Mouse (Mus musculus) midbrain, embryonic 16.5 days (tissue): Measurements from ENCODE around the gene Gm26558. TPM values are rescaled to one million over a fixed set of nuclear protein-coding genes. Genes with fewer than 3 reads are reported as not detected.

Experiments used
- ATAC-seq: fragments of 200-750 bp; cut with Nextera tagmentation; 2 replicates; pipeline ENCODE4 v1.8.0; 2017; ENCODE audit warnings: moderate TSS enrichment
- H3K27ac ChIP-seq: fragments of 300-500 bp; sonication (generic); 2 replicates; pipeline ENCODE4 v1.5.1; 2014; ENCODE audit warnings: mild to moderate bottlenecking, low read length, mixed read lengths
- H3K27me3 ChIP-seq: fragments of 300-500 bp; sonication (generic); 2 replicates; pipeline ENCODE4 v1.6.1; 2014; ENCODE audit warnings: low read depth, low read length, mixed read lengths; ENCODE audit not compliant: control insufficient read depth, insufficient read depth
- H3K36me3 ChIP-seq: fragments of 300-500 bp; sonication (generic); 2 replicates; pipeline ENCODE4 v1.6.1; 2014; ENCODE audit warnings: mild to moderate bottlenecking, low read length, moderate library complexity, mixed read lengths; ENCODE audit not compliant: control insufficient read depth, insufficient read depth
- H3K4me1 ChIP-seq: fragments of 300-500 bp; sonication (generic); 2 replicates; pipeline ENCODE4 v1.6.1; 2014; ENCODE audit warnings: mild to moderate bottlenecking, low read length, mixed read lengths; ENCODE audit not compliant: control insufficient read depth, insufficient read depth
- H3K4me2 ChIP-seq: fragments of 300-500 bp; sonication (generic); 2 replicates; pipeline ENCODE4 v1.6.1; 2014; ENCODE audit warnings: mild to moderate bottlenecking, low read length, mixed read lengths
- H3K4me3 ChIP-seq: fragments of 300-500 bp; sonication (generic); 2 replicates; pipeline ENCODE4 v1.5.1; 2014; ENCODE audit warnings: low read depth, mild to moderate bottlenecking, low read length, moderate library complexity, mixed read lengths
- H3K9ac ChIP-seq: fragments of 300-500 bp; sonication (generic); 2 replicates; pipeline ENCODE4 v1.6.1; 2014; ENCODE audit warnings: low read depth, low read length, mixed read lengths
- H3K9me3 ChIP-seq: fragments of 300-500 bp; sonication (generic); replicated peaks from 2 replicates; pipeline ENCODE4 v1.6.1; 2014; ENCODE audit warnings: mild to moderate bottlenecking, low read length, mixed read lengths; ENCODE audit not compliant: control insufficient read depth, poor library complexity, severe bottlenecking
- WGBS: fragments of 180-500 bp; shearing (Covaris S2); extraction: QIAGEN DNeasy Blood & Tissue Kit; methylation state at CpG from one replicate; pipeline ENCODE4 v1.1.7; 2014; 5-methylcytosine and 5-hydroxymethylcytosine counted together
- polyA plus RNA-seq: library from polyadenylated mRNA; unstranded; fragments of >200 nt; fragmentation: Nextera tagmentation; extraction: Ambion mirVana; gene quantifications from 2 replicates; pipeline ENCODE4 v1.2.1, GENCODE M21; 2015

The Gm26558 gene
- polyA plus RNA-seq, 1 experiment from 2014 or later = 3.5 TPM

- no peak overlapping the region for H3K27ac ChIP-seq
- H3K4me1 ChIP-seq = no peaks in the 10 kb centered on the region
- H3K9me3 ChIP-seq = no peaks in the 10 kb centered on the region
- no peak for ATAC-seq
- no peak overlapping the region for H3K4me2 ChIP-seq
- H3K27me3 ChIP-seq = no peaks in the 10 kb centered on the region
- no peak overlapping the region for H3K9ac ChIP-seq
- peaks cover 41% of the 10 kb centered on the region for H3K36me3 ChIP-seq
- 87% methylated on average over 11 of the region's 11 CpGs for WGBS
- no peak overlapping the region for H3K4me3 ChIP-seq
Measured at GRCm38 (mm10) chr2:70690195-70690594, 28.3 kb upstream of the Gm26558 start.

GRCm38 (mm10) chr2:70688454-70689078 is 26.7 kb upstream of the Gm26558 start:
- Histone ChIP-seq H3K36me3 (peaks cover 48% of the 10 kb centered on the region), H3K4me1 (no peaks in the 10 kb centered on the region), H3K4me3 (no peak overlapping the region), H3K27ac (no peak overlapping the region), H3K4me2 (no peak overlapping the region), H3K9ac (no peak overlapping the region), H3K27me3 (no peaks in the 10 kb centered on the region), H3K9me3 (no peaks in the 10 kb centered on the region)
- no peak for ATAC-seq
- WGBS = 94% methylated on average over 21 of the region's 21 CpGs

- H3K27ac ChIP-seq = no peak overlapping the region
- no peaks in the 10 kb centered on the region for H3K27me3 ChIP-seq
- H3K4me3 ChIP-seq = no peak overlapping the region
- peaks cover 38% of the 10 kb centered on the region for H3K36me3 ChIP-seq
- H3K4me1 ChIP-seq = no peaks in the 10 kb centered on the region
- ATAC-seq = no peak
- no peak overlapping the region for H3K4me2 ChIP-seq
- WGBS = 88% methylated on average over 2 of the region's 2 CpGs
- H3K9me3 ChIP-seq = no peaks in the 10 kb centered on the region
- no peak overlapping the region for H3K9ac ChIP-seq
Measured at GRCm38 (mm10) chr2:70682324-70682723, 20.4 kb upstream of the Gm26558 start.

GRCm38 (mm10) chr2:70673445-70674126 is 11.7 kb upstream of the Gm26558 start:
- Histone ChIP-seq H3K4me1 (no peaks in the 10 kb centered on the region), H3K4me3 (no peak overlapping the region), H3K27me3 (no peaks in the 10 kb centered on the region), H3K36me3 (peaks cover 7% of the 10 kb centered on the region; the same call in 1 of the 2 replicates), H3K4me2 (no peak overlapping the region), H3K27ac (no peak overlapping the region), H3K9me3 (no peaks in the 10 kb centered on the region), H3K9ac (no peak overlapping the region)
- ATAC-seq = no peak
- 78% methylated on average over 7 of the region's 7 CpGs for WGBS

- no peak for ATAC-seq
- H3K4me1 ChIP-seq = no peaks in the 10 kb centered on the region
- no peaks in the 10 kb centered on the region for H3K9me3 ChIP-seq
- H3K36me3 ChIP-seq = no peaks in the 10 kb centered on the region
- no peak overlapping the region for H3K9ac ChIP-seq
- WGBS = 88% methylated on average over 2 of the region's 2 CpGs
- no peak overlapping the region for H3K4me2 ChIP-seq
- no peak overlapping the region for H3K4me3 ChIP-seq
- H3K27me3 ChIP-seq = no peaks in the 10 kb centered on the region
- H3K27ac ChIP-seq = no peak overlapping the region
Measured at GRCm38 (mm10) chr2:70672476-70672875, 10.6 kb upstream of the Gm26558 start.

- H3K9ac ChIP-seq = no peak overlapping the region
- no peaks in the 10 kb centered on the region for H3K36me3 ChIP-seq
- no peaks in the 10 kb centered on the region for H3K4me1 ChIP-seq
- 78% methylated on average over 2 of the region's 2 CpGs for WGBS
- H3K9me3 ChIP-seq = no peaks in the 10 kb centered on the region
- no peak for ATAC-seq
- no peaks in the 10 kb centered on the region for H3K27me3 ChIP-seq
- no peak overlapping the region for H3K4me3 ChIP-seq
- no peak overlapping the region for H3K4me2 ChIP-seq
- no peak overlapping the region for H3K27ac ChIP-seq
Measured at GRCm38 (mm10) chr2:70669896-70670295, 8.0 kb upstream of the Gm26558 start.

GRCm38 (mm10) chr2:70669241-70669640 is 7.3 kb upstream of the Gm26558 start:
- WGBS = 87% methylated on average over 2 of the region's 2 CpGs
- H3K4me2 ChIP-seq = no peak overlapping the region
- H3K27ac ChIP-seq = no peak overlapping the region
- H3K27me3 ChIP-seq = no peaks in the 10 kb centered on the region
- no peak overlapping the region for H3K4me3 ChIP-seq
- H3K36me3 ChIP-seq = no peaks in the 10 kb centered on the region
- no peak for ATAC-seq
- H3K4me1 ChIP-seq = no peaks in the 10 kb centered on the region
- no peak overlapping the region for H3K9ac ChIP-seq
- H3K9me3 ChIP-seq = no peaks in the 10 kb centered on the region

- H3K27me3 ChIP-seq = no peaks in the 10 kb centered on the region
- no peak overlapping the region for H3K4me3 ChIP-seq
- H3K4me1 ChIP-seq = peaks cover 17% of the 10 kb centered on the region
- no peaks in the 10 kb centered on the region for H3K9me3 ChIP-seq
- 93% methylated on average over 7 of the region's 7 CpGs for WGBS
- no peaks in the 10 kb centered on the region for H3K36me3 ChIP-seq
- no peak overlapping the region for H3K4me2 ChIP-seq
- no peak for ATAC-seq
- H3K27ac ChIP-seq = no peak overlapping the region
- no peak overlapping the region for H3K9ac ChIP-seq
Measured at GRCm38 (mm10) chr2:70667016-70667415, 5.1 kb upstream of the Gm26558 start.

GRCm38 (mm10) chr2:70663764-70664163 is 1.9 kb upstream of the Gm26558 start:
- Histone ChIP-seq H3K27ac (no peak overlapping the region), H3K27me3 (no peaks in the 10 kb centered on the region), H3K4me1 (peaks cover 19% of the 10 kb centered on the region), H3K4me2 (no peak overlapping the region), H3K36me3 (no peaks in the 10 kb centered on the region), H3K9me3 (no peaks in the 10 kb centered on the region), H3K4me3 (no peak overlapping the region), H3K9ac (no peak overlapping the region)
- no peak for ATAC-seq
- WGBS = 69% methylated on average over 5 of the region's 5 CpGs
